Comparison of ENCODE assay signal across 19 mouse cellular contexts in the genomic region with DNA sequence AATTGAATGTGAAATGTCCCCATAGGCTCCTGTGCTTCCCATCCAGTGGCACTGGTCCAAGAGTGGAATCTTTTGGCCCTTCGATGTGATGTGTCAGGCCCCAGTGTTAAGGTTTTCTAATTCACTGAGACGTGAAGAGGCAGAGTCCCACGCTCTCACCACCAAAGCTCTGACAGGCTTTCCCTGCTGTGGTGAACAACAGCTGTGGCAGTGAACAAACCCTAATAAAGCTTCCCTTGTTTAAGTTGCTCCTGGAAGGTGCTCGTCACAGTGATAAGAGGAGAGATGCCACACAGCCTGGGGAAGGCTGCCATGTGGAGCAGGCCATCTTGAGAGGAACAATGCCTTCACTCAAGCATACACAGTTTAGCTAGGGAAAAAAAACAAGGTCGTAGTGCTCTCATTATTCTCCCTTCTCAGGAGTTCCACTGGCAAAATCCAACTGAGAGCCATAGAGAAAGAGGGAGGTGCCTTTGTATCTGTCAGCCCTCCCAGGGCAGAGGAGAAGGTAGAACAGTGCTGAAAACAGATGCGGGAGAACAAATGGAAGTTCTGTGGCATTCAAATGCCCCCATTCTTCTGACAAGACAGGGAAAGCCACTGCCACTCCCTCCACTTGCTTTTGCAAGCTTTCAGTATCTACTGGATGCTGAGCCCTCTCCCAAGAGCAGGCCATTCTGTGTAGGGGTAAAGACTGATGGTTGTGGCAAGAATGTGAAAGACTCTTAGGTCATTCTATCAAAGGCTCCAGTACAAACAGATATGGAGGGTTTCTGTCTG.
DNase-seq lines count a peak whose midpoint lies in the region; ATAC-seq lines count a peak whose summit lies in the region.
"Had no signal": no experiment of that assay in that cellular context is flagged by ENCODE, and none has a peak within 500 bp of the region (broad histone marks: within the 10 kb centered on the region; RNA-seq: fewer than 3 reads in every experiment).

No protein-coding gene starts in this region.

- no peaks in the 10 kb centered on the region for H3K36me3 ChIP-seq in embryonic facial prominence, embryonic 14.5 days (ENCODE audit: control insufficient read depth, insufficient read depth, low read length)
- no peaks in the 10 kb centered on the region for H3K36me3 ChIP-seq in embryonic facial prominence, embryonic 10.5 days (replicated peaks)
- no peaks in the 10 kb centered on the region for H3K36me3 ChIP-seq in kidney, embryonic 14.5 days (ENCODE audit: control insufficient read depth, insufficient read depth, low read length)
- H3K36me3 ChIP-seq: heart, embryonic 12.5 days; limb, embryonic 15.5 days had no signal

- 57% methylated on average over 6 of the region's 6 CpGs for WGBS in embryonic facial prominence, embryonic 14.5 days
- WGBS in embryonic facial prominence, embryonic 10.5 days: 49% methylated on average over 6 of the region's 6 CpGs
- 57% methylated on average over 6 of the region's 6 CpGs for WGBS in kidney, embryonic 14.5 days

- peak; percentile 17 for DNase-seq in embryonic facial prominence, embryonic 14.5 days (ENCODE audit: low spot score)
- no peak for DNase-seq in embryonic facial prominence, embryonic 10.5 days (ENCODE audit: low spot score)
- no peak for DNase-seq in kidney, adult 18-20 months
- DNase-seq in R1 (ENCODE audit: low read depth, low spot score): peak; percentile 85
- peak; percentile 15 for DNase-seq in kidney, postnatal 10 days
- DNase-seq in gastrocnemius, postnatal 25 days: no peak
- no peak for DNase-seq in spleen, postnatal 4 days (ENCODE audit: low spot score in 2 of 2)
- DNase-seq: adrenal gland, adult 8-10 months; cerebellum, adult 8-10 months; gastrocnemius, postnatal 14 days; heart, postnatal 36 days; lung, adult 18-20 months; thymus, postnatal 4 days had no signal

- 0 out of 2 replicates have a peak, but pooled peaks cover 4% of the 10 kb centered on the region for H3K9me3 ChIP-seq in embryonic facial prominence, embryonic 14.5 days (ENCODE audit: control insufficient read depth, low read length)
- H3K9me3 ChIP-seq in embryonic facial prominence, embryonic 10.5 days: peaks cover 4% of the 10 kb centered on the region
- no peaks in the 10 kb centered on the region; the same call in 1 of the 2 replicates for H3K9me3 ChIP-seq in kidney, embryonic 14.5 days (ENCODE audit: control insufficient read depth, low read length)
- H3K9me3 ChIP-seq: limb, embryonic 15.5 days had no signal

- H3K27me3 ChIP-seq in embryonic facial prominence, embryonic 14.5 days (replicated peaks; ENCODE audit: control insufficient read depth, insufficient read depth, low read length): no peaks in the 10 kb centered on the region
- no peaks in the 10 kb centered on the region for H3K27me3 ChIP-seq in embryonic facial prominence, embryonic 10.5 days (replicated peaks; ENCODE audit: low read depth, poor library complexity, severe bottlenecking)
- no peaks in the 10 kb centered on the region for H3K27me3 ChIP-seq in kidney, embryonic 14.5 days (ENCODE audit: control insufficient read depth, insufficient read depth, low read length)
- H3K27me3 ChIP-seq: heart, embryonic 12.5 days; limb, embryonic 15.5 days had no signal

- no peak overlapping the region for H3K4me2 ChIP-seq in embryonic facial prominence, embryonic 14.5 days (ENCODE audit: low read depth, low read length)
- H3K4me2 ChIP-seq in kidney, embryonic 14.5 days (replicated peaks; ENCODE audit: low read depth, low read length): no peak overlapping the region
- H3K4me2 ChIP-seq: heart, embryonic 12.5 days; limb, embryonic 15.5 days had no signal

- no peak overlapping the region for H3K27ac ChIP-seq in embryonic facial prominence, embryonic 14.5 days (replicated peaks; ENCODE audit: low read depth, low read length)
- H3K27ac ChIP-seq in embryonic facial prominence, embryonic 10.5 days (replicated peaks): no peak overlapping the region; the same call in 1 of the 2 replicates
- H3K27ac ChIP-seq in kidney, embryonic 14.5 days (ENCODE audit: low read depth, low read length): peak overlapping the region; percentile 1; the same call in 1 of the 2 replicates
- H3K27ac ChIP-seq: layer of hippocampus, adult 2 months; limb, embryonic 15.5 days; macrophage had no signal

- no peak overlapping the region for H3K9ac ChIP-seq in embryonic facial prominence, embryonic 14.5 days (ENCODE audit: low read depth, low read length)
- no peak overlapping the region for H3K9ac ChIP-seq in kidney, embryonic 14.5 days (ENCODE audit: low read depth, low read length)
- H3K9ac ChIP-seq: heart, embryonic 12.5 days; limb, embryonic 15.5 days had no signal

- H3K4me1 ChIP-seq in embryonic facial prominence, embryonic 14.5 days (ENCODE audit: control insufficient read depth, insufficient read depth, low read length): peaks cover under 1% of the 10 kb centered on the region; the same call in 1 of the 2 replicates
- H3K4me1 ChIP-seq in embryonic facial prominence, embryonic 10.5 days: peaks cover 12% of the 10 kb centered on the region
- peaks cover 10% of the 10 kb centered on the region for H3K4me1 ChIP-seq in kidney, embryonic 14.5 days (ENCODE audit: control insufficient read depth, insufficient read depth, low read length)

- no peak for ATAC-seq in embryonic facial prominence, embryonic 14.5 days (ENCODE audit: low read depth)
- ATAC-seq in kidney, embryonic 14.5 days (ENCODE audit: low FRiP score, low TSS enrichment): no peak
- ATAC-seq: intestine, embryonic 16.5 days had no signal

- H3K4me3 ChIP-seq in embryonic facial prominence, embryonic 14.5 days (ENCODE audit: low read depth, low read length): no peak overlapping the region
- H3K4me3 ChIP-seq in embryonic facial prominence, embryonic 10.5 days: no peak overlapping the region
- no peak overlapping the region for H3K4me3 ChIP-seq in kidney, embryonic 14.5 days (ENCODE audit: low read length)
- H3K4me3 ChIP-seq: heart, embryonic 12.5 days; layer of hippocampus, adult 2 months; limb, embryonic 15.5 days had no signal

Comparison
In these comparisons a context has a peak if more than half of its experiments do, and no peak if none do; other contexts are left out.
1. DNase-seq: peak in embryonic facial prominence, embryonic 14.5 days (single experiment), R1 (single experiment) and kidney, postnatal 10 days (single experiment); none in embryonic facial prominence, embryonic 10.5 days (single experiment), kidney, adult 18-20 months (single experiment), gastrocnemius, postnatal 25 days (single experiment) and spleen, postnatal 4 days (0 of 2).